Mouse (Mus musculus): ENCODE results near the gene Daam2. TPM values are rescaled to one million over a fixed set of nuclear protein-coding genes. Genes with fewer than 3 reads are reported as not detected.

Daam2 gene
- polyA plus RNA-seq (2015; fragmentation: Nextera tagmentation; extraction: Ambion mirVana) = 1.6 and 1.7 TPM in 2 replicates

DNA sequence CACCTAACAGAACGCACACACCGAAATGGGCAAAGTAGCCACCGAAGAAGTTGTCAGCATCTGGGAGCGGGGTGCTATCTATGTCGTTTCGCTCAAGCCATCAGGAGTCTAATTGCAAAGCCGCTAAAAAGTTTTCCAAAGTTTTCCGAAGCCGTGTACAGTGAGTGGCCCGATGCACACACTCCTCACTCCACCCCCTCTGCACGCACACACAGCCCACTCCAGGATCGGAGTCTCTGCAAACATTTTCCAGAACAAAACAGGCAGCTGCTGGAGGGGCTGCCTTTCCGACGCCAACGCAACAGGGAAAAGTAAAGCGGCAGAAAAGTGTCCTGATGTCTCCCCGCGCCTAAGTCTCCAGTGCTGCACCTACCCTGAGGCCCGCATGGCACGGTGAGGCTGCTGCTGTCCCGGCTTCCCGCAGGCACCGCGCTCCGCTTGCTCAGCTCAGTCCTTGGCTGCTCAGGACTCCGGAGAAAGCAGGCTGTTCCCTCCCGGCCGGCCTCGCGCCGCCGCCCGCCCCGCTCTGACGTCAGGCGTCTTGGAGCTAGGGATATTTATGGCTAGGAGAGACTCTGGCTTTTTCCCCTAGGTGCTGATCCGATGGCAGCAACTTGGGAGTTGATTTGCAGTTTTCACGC lies at the start of gene Daam2:
Gene Daam2 (minus strand): TSS at position 514 of the 641 bp plus-strand sequence.
- 4% methylated on average over 38 of the region's 38 CpGs for WGBS
- Histone ChIP-seq H3K9ac (replicated peaks) (peak within 1 kb of the TSS; percentile 60), H3K4me3 (replicated peaks) (peak within 1 kb of the TSS; percentile 46), H3K36me3 (no peaks in the 10 kb centered on the region), H3K27me3 (peaks cover 24% of the 10 kb centered on the region), H3K4me2 (replicated peaks) (peak within 1 kb of the TSS; percentile 84), H3K4me1 (replicated peaks) (peaks cover 18% of the 10 kb centered on the region), H3K27ac (no peak within 1 kb of the TSS), H3K9me3 (no peaks in the 10 kb centered on the region)
- peak; percentile 89 for ATAC-seq

DNA sequence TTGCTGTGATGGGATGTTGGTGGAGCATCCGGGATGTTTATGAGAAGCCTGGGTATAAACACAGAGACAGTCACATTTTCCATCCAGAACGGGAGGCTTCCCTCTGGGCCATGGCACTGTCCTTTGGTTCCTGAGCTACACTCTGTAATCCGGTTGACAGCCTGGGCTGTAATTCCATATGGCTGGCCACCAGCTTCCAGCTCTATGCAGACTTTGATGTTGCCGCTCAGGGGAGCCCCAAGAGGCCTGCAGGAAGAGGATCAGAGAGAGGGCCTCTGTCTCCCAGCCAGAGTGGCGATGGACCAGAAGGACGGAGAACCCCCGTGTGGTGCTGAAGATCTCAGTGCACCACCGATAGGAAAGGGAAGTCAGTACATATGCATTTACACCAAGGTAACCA lies 46.2 kb upstream of the Daam2 start:
- H3K9ac ChIP-seq (replicated peaks) = no peak overlapping the region
- no peaks in the 10 kb centered on the region for H3K36me3 ChIP-seq
- H3K4me2 ChIP-seq (replicated peaks) = no peak overlapping the region
- H3K27ac ChIP-seq = no peak overlapping the region
- 67% methylated on average over 8 of the region's 8 CpGs for WGBS
- H3K4me1 ChIP-seq (replicated peaks) = peaks cover 16% of the 10 kb centered on the region
- no peaks in the 10 kb centered on the region for H3K9me3 ChIP-seq
- H3K27me3 ChIP-seq = peaks cover 5% of the 10 kb centered on the region
- no peak for ATAC-seq
- H3K4me3 ChIP-seq (replicated peaks) = no peak overlapping the region

DNA sequence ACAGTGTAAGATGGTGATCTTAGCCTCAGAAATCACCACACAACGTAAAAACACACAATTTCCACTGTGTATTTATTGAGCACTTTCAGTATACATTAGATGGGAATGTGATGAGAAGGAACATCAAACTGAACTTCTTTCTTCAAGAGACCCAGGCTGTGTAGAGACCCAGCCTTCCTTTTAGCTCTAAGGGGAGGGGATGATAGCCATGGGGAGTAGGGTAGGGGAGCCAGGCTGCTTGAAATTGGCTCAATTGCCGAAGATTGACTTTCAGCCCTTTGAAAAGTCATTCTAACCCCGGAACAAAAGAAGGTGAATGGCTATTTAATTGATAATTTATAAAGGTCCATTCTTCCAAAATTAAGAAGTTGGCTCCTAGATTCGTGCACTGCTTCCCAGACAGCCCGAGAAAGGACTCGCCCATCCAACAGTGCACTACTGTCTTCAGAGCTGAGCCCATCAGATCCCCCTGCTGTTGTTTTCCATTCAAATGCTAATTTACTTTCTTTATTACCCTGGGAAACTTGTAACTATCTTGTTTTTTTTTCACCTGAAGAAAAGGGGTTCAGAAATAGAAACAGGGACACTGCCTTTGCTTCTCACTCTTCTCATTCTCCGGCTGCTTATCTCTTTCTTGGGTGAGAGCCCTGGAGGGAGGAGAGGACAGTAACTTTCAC lies 43.3 kb upstream of the Daam2 start:
- H3K36me3 ChIP-seq = no peaks in the 10 kb centered on the region
- no peaks in the 10 kb centered on the region for H3K9me3 ChIP-seq
- H3K27ac ChIP-seq = no peak overlapping the region
- H3K4me2 ChIP-seq (replicated peaks) = peak overlapping the region; percentile 14; the same call in 1 of the 2 replicates
- H3K4me1 ChIP-seq (replicated peaks) = peaks cover 11% of the 10 kb centered on the region; the same call in 1 of the 2 replicates
- H3K4me3 ChIP-seq (replicated peaks) = no peak overlapping the region
- H3K27me3 ChIP-seq = no peaks in the 10 kb centered on the region; the same call in none of the 2 replicates
- no peak overlapping the region for H3K9ac ChIP-seq (replicated peaks)
- 20% methylated on average over 7 of the region's 7 CpGs for WGBS
- no peak for ATAC-seq

DNA sequence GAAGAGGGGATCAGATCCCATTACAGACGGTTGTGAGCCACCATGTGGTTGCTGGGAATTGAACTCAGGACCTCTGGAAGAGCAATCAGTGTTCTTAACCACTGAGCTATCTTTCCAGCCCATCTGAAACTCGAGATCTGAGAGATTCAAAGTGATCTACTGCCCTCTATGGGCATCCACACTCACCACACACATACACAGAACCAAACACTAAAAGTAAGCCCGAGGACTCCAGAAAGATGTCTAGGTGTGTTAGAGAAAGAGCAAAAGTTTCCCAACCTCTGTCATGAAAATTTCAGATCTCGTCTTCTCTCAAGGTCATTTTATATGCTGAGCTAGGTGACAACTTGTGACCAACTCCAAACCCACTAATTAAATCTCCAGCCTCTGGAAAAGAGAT lies 41.3 kb upstream of the Daam2 start:
- H3K36me3 ChIP-seq = no peaks in the 10 kb centered on the region
- H3K4me1 ChIP-seq (replicated peaks) = peaks cover 11% of the 10 kb centered on the region; the same call in 1 of the 2 replicates
- H3K27ac ChIP-seq = no peak overlapping the region
- ATAC-seq = no peak
- H3K4me3 ChIP-seq (replicated peaks) = no peak overlapping the region
- H3K4me2 ChIP-seq (replicated peaks) = no peak overlapping the region
- H3K9me3 ChIP-seq = no peaks in the 10 kb centered on the region
- H3K9ac ChIP-seq (replicated peaks) = no peak overlapping the region
- 82% methylated on average over 4 of the region's 4 CpGs for WGBS
- H3K27me3 ChIP-seq = no peaks in the 10 kb centered on the region; the same call in 1 of the 2 replicates

DNA sequence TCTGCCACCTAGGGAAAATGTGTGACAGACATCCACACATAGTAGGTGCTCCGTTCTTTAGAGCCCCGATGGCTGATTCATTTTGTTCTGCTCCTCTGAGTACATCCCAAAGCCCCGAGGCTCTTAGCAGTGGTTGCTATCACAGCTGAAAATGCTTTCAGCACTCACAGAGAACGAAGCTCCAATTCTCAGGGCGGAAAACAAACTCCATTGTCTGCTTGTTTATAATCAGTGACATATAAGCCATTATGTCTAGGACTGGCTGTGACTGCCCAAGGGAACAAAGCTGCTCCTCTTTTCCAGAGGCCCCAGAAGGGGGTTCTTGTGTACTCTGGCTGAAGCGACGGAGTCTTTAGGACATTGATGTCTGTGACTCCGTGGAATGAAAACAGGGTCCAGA lies 25.9 kb upstream of the Daam2 start:
- H3K4me1 ChIP-seq (replicated peaks) = no peaks in the 10 kb centered on the region
- no peaks in the 10 kb centered on the region for H3K9me3 ChIP-seq
- no peak overlapping the region for H3K27ac ChIP-seq
- 51% methylated on average over 8 of the region's 8 CpGs for WGBS
- H3K9ac ChIP-seq (replicated peaks) = no peak overlapping the region
- no peaks in the 10 kb centered on the region for H3K27me3 ChIP-seq
- no peak overlapping the region for H3K4me3 ChIP-seq (replicated peaks)
- no peaks in the 10 kb centered on the region for H3K36me3 ChIP-seq
- no peak overlapping the region for H3K4me2 ChIP-seq (replicated peaks)
- no peak for ATAC-seq

DNA sequence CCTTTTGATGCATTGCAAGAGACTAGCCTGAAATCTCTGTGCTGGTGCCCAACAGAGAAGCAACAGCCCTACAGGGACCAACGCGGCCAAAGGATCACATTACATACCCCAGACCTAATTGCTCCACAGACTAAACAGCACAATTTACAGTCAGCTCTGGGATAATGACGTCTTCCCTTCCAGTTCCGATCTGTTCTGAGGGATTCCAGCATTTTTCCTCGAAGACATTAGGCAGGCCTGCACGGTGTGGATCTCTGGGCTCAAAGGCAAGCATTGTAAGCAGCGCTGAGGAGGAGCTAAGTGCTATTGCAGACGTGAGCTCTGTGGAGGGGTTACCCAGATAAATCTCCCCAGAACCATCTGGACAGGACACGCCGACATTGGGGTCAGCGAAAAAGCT lies 18.3 kb upstream of the Daam2 start:
- H3K4me1 ChIP-seq (replicated peaks) = no peaks in the 10 kb centered on the region
- no peaks in the 10 kb centered on the region for H3K27me3 ChIP-seq
- H3K9me3 ChIP-seq = no peaks in the 10 kb centered on the region
- H3K36me3 ChIP-seq = no peaks in the 10 kb centered on the region
- H3K4me3 ChIP-seq (replicated peaks) = no peak overlapping the region
- H3K4me2 ChIP-seq (replicated peaks) = no peak overlapping the region
- WGBS = 81% methylated on average over 11 of the region's 11 CpGs
- H3K27ac ChIP-seq = no peak overlapping the region
- H3K9ac ChIP-seq (replicated peaks) = no peak overlapping the region
- no peak for ATAC-seq

DNA sequence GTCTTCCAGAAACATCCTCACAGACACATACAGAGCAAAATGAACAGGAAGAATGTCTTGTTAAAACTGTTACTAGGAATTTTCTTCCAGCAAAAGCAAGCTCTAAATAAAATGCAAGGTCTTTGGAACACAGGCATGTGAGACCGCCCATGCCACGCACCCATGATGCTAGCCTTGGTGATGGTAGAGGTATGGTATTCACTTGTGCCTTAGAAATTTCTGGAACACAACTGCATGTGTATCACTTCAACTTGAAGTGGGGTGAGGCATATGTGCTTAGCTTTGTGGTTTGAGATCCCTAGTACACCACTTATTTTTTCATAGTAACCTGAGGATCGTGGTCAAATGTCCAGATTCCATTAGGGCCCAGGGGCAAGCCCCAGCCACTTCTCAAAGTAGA lies 13.2 kb upstream of the Daam2 start:
- no peak overlapping the region for H3K4me2 ChIP-seq (replicated peaks)
- no peak for ATAC-seq
- H3K9ac ChIP-seq (replicated peaks) = no peak overlapping the region
- no peaks in the 10 kb centered on the region for H3K4me1 ChIP-seq (replicated peaks)
- H3K27ac ChIP-seq = no peak overlapping the region
- no peaks in the 10 kb centered on the region for H3K27me3 ChIP-seq
- 97% methylated on average over 3 of the region's 3 CpGs for WGBS
- no peak overlapping the region for H3K4me3 ChIP-seq (replicated peaks)
- no peaks in the 10 kb centered on the region for H3K36me3 ChIP-seq
- H3K9me3 ChIP-seq = 0 out of 2 replicates have a peak, but pooled peaks cover 2% of the 10 kb centered on the region

DNA sequence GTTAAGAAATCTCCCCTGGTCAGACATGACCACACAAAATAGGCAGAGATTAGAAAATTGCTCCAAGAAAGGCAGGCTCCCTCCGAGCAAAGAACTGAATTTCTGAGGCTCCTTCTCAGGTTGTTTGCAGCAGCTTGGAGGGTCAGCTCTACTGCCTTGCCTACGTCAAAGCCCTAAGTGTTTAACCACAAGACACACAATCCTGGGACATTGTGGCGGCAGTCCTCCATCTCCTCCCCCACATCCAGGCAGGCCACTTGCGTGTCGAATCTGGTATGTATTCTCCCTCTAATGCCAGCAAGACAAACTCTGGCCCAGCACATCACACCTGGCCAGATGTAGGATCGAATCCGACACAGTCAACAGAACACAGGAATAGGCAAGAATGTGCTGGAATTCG lies 4.6 kb upstream of the Daam2 start:
- Histone ChIP-seq H3K27me3 (peaks cover 11% of the 10 kb centered on the region), H3K4me2 (replicated peaks) (no peak overlapping the region), H3K9me3 (0 out of 2 replicates have a peak, but pooled peaks cover 4% of the 10 kb centered on the region), H3K36me3 (no peaks in the 10 kb centered on the region), H3K4me3 (replicated peaks) (no peak overlapping the region), H3K4me1 (replicated peaks) (peaks cover 8% of the 10 kb centered on the region), H3K9ac (replicated peaks) (no peak overlapping the region), H3K27ac (no peak overlapping the region)
- ATAC-seq = no peak
- WGBS = 87% methylated on average over 8 of the region's 8 CpGs

DNA sequence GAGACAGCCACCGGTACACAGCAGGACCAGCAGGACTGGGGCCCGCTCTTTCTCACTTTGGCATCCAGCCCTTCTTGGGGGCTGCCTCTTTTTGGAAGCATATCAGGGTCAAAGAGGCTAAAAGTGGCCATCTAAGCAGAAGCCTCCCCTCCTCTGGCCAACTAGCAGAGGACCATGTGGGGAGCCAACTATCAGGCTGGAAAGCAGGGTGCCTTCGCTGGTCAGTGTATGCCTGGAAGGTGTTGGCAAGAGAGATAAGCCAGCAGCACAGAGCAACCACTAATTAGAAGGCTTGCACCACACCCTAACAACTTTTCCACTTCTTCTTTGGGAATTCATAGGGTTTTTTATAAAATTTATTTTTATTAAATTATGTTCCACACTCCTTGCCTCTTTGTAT lies 346 bp upstream of the Daam2 start:
- H3K4me2 ChIP-seq (replicated peaks) = peak overlapping the region; percentile 84
- H3K27ac ChIP-seq = no peak overlapping the region
- no peaks in the 10 kb centered on the region for H3K9me3 ChIP-seq
- H3K36me3 ChIP-seq = no peaks in the 10 kb centered on the region
- peak overlapping the region; percentile 46 for H3K4me3 ChIP-seq (replicated peaks)
- peak overlapping the region; percentile 60 for H3K9ac ChIP-seq (replicated peaks)
- peaks cover 24% of the 10 kb centered on the region for H3K27me3 ChIP-seq
- WGBS = 43% methylated on average over 3 of the region's 3 CpGs
- peaks cover 18% of the 10 kb centered on the region for H3K4me1 ChIP-seq (replicated peaks)
- peak; percentile 34; the same call in 1 of the 2 replicates for ATAC-seq

DNA sequence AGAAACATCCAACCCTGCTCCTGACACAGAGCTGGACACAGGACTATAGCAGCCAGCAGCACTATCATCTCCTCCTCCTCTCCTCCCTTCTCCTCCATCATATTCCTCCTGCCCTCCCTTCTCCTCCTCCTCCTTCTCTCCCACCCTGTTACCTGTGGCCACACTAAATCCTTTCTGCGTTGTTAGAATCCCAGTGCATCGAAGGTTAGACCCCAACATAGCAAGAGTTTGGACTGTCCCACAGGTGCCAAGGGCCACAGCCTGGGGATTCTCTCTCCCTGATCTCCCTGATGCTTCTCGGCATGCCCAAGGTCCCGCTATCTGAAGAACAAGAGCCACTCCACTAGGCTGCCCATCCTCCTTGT lies 745 bp downstream of the Daam2 start:
- 0 out of 2 replicates have a peak, but pooled peaks have one; percentile 34 for ATAC-seq
- peaks cover 18% of the 10 kb centered on the region for H3K4me1 ChIP-seq (replicated peaks)
- no peak overlapping the region for H3K27ac ChIP-seq
- H3K4me2 ChIP-seq (replicated peaks) = peak overlapping the region; percentile 84
- no peaks in the 10 kb centered on the region for H3K36me3 ChIP-seq
- peak overlapping the region; percentile 60; the same call in 1 of the 2 replicates for H3K9ac ChIP-seq (replicated peaks)
- H3K27me3 ChIP-seq = peaks cover 24% of the 10 kb centered on the region
- no peaks in the 10 kb centered on the region for H3K9me3 ChIP-seq
- 36% methylated on average over 4 of the region's 4 CpGs for WGBS
- H3K4me3 ChIP-seq (replicated peaks) = peak overlapping the region; percentile 46

DNA sequence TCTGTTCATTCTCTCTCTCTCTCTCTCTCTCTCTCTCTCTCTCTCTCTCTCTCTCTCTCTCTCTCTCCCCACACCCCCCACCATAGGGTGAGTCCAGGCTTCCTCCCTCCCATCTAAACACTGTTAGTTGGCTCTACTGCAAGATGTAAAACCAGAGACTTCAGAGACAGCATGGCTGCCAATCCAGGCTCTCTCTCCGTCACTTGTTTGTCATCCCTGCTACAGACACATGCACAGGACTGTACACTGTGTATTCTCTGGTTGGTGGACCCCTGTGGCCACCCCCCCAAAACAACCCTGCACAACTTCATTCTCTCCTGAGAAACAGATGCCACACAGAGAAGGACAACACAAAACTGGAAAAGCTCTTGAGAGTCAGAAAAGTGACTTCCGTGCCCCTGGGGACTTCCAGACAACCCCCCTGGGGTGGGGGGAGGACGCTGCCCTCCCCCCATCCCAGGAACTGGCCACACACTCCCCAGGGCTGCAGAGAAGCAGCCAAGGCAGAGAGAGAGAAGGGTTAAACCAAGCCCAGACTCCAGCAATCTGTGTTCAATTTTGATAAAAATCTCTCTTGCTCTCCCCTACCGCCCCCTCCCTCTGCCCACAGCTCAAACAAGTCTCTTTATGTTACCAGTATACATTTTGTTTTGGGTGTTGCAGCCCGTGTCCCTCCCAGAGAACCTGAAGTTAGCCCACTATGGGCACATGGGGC lies 1.3 kb downstream of the Daam2 start:
- Histone ChIP-seq H3K4me2 (replicated peaks) (peak overlapping the region; percentile 84), H3K4me3 (replicated peaks) (peak overlapping the region; percentile 46), H3K27ac (no peak overlapping the region), H3K9ac (replicated peaks) (no peak overlapping the region), H3K36me3 (no peaks in the 10 kb centered on the region), H3K4me1 (replicated peaks) (peaks cover 18% of the 10 kb centered on the region), H3K27me3 (peaks cover 24% of the 10 kb centered on the region), H3K9me3 (no peaks in the 10 kb centered on the region)
- 52% methylated on average over 5 of the region's 5 CpGs for WGBS
- 0 out of 2 replicates have a peak, but pooled peaks have one; percentile 12 for ATAC-seq

DNA sequence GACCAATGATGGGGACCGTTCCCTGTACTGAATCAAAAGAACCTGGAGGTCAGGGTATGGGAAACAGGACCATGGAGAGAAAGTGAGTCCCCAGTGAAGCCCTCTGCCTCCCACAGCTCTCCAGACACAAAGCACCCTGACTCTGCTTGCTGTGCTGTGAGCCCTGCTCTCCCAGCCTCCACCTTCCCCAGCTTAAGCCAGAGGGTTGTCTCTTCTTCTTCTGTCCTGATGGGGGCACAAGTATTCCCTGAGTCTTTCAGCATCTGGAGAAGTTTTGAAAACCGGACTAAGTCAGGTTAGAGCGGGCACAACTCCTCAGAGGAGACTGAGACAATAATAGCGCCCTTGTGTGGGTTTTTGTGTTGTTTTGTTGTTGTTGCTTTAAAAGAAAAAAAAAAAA lies 2.2 kb downstream of the Daam2 start:
- peaks cover 18% of the 10 kb centered on the region for H3K4me1 ChIP-seq (replicated peaks)
- no peak overlapping the region for H3K9ac ChIP-seq (replicated peaks)
- H3K27ac ChIP-seq = no peak overlapping the region
- H3K9me3 ChIP-seq = no peaks in the 10 kb centered on the region
- no peak for ATAC-seq
- WGBS = 59% methylated on average over 4 of the region's 4 CpGs
- no peaks in the 10 kb centered on the region for H3K36me3 ChIP-seq
- H3K4me2 ChIP-seq (replicated peaks) = no peak overlapping the region
- H3K27me3 ChIP-seq = peaks cover 24% of the 10 kb centered on the region
- H3K4me3 ChIP-seq (replicated peaks) = no peak overlapping the region

All from midbrain, embryonic 13.5 days (tissue).